Mouse (Mus musculus) ovary, postnatal 10 days (tissue): ENCODE results near the gene Rbm34.
"Not testable (repeated sequence)": the region's sequence is repeated elsewhere in the genome, so short reads cannot be mapped to it uniquely, and the experiment has no call there.

Experiments used
- DNase-seq: peaks from one replicate; pipeline ENCODE4 v3.0.0; 2022; ENCODE audit warnings: low spot score

Gene Rbm34

DNA sequence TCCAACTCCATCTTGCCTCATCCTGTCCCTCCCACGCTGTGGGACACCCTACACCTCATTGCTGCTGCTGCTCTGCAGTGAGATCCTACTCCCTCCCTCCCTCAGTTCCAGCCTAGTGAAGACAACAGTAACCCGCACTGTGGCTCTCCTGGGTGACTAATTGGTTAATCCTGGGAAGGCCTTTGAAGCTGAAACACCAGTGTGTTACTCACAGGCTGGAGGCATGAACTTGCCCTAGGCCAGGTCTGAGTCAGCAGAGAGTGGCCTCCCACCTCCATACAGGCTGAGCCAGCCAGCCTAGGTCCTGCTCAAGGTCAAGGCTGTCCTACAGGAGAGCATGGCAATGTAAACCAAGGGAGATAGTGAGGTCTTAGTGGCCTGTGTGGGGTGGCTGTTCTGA, 51.6 kb downstream of the Rbm34 start:
- DNase-seq = no peak

GRCm38 (mm10) chr8:126918356-126918755, 52.5 kb downstream of the Rbm34 start:
- DNase-seq = no peak

DNA sequence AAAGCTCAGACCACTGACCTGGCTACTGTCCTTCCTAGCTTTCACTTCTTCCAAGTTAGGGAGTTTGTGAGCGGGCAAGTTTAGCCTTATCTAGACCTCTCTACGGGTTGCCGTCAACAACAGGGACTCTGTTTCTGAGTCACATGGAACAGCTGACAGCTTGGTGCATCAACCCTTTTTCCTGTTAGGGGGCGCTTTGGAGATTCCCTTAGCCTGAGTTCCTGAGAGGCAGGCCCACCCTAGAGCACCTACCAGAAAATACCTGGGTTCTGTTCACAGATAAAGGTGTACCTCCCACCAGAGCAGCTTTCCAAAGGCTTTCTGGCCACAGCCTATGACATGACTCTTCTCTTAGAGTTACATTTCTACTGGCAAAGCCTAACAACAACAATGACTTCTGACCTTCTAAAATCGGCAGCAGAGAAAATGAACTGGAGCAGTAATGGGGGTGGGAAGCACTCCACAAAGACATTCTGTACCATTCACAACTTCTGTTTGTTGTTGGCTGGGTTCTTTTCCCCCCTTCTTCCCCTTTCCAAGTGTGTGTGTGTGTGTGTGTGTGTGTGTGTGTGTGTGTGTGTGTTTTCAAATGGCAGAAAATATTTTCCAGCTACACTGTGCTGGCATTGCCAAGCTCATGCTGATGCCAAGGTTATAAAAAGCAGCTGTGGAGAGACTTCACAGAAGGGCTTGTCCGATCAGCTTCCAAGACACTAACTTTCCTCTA, 53.5 kb downstream of the Rbm34 start:
- DNase-seq = no peak

GRCm38 (mm10) chr8:126916611-126917010, 54.3 kb downstream of the Rbm34 start:
- DNase-seq = no peak

DNA sequence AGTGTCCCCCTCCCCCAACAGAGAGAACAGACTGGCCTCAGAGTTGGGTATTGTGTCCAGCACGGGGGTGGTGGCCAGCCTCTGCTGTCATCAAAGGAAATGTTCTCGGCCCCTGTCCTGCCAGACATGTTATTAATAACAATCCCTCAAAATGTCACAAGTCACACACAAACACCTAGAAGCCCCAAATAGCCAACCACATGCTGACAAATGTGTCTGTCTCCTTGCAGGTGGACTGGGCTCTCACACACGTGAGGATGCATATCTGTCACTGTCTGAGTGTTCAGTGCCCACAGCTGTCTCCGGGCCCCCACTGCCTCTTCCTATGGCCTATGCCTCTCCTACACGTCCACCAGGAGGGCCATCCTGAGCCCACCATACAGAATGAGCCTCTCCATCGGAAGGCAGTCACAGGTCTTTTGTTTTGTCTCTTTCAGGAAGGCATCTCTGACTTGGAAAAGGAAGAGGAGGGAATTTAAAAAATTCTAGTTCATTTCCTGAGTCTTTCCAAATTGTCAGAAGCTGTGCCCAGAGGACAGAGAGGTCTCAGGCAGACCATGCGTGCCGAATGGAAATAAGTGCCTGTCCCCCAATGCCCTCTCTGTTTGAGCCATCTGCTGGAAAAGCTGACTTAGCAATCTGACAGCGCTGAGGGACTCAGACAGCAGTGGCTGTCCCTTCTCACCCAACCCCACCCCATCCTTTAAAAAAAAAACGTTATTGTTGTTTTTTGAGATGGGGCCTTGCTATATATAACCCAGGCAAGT, 56.1 kb downstream of the Rbm34 start:
- no peak for DNase-seq

GRCm38 (mm10) chr8:126914107-126914490, 56.8 kb downstream of the Rbm34 start:
- not testable (repeated sequence) for DNase-seq

- DNase-seq = no peak
These were observed 57.4 kb downstream of the Rbm34 start for GRCm38 (mm10) chr8:126913241-126914106.

DNA sequence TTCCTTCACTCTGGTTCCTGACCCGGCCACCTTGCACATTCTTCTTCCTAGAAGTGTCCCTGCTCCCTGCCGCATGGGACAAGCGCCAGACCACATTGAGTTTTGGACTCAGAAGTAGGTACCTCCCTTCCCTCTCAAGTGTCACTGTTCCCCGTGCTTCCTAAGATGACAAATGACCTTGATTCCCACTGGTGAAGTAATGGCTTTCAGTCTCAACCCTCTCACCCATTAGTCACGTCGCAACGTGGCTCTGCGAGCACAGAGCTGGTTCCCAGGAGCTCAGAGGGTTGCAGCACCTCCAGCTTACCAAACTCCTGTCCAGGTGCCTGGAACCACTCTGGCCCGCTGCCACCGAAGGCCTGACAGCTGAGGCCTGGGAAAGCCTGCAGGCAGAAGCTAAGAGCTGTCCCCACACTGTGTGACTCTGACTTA, 61.5 kb downstream of the Rbm34 start:
- DNase-seq = no peak

GRCm38 (mm10) chr8:126908805-126909204, 62.1 kb downstream of the Rbm34 start:
- DNase-seq = no peak

DNA sequence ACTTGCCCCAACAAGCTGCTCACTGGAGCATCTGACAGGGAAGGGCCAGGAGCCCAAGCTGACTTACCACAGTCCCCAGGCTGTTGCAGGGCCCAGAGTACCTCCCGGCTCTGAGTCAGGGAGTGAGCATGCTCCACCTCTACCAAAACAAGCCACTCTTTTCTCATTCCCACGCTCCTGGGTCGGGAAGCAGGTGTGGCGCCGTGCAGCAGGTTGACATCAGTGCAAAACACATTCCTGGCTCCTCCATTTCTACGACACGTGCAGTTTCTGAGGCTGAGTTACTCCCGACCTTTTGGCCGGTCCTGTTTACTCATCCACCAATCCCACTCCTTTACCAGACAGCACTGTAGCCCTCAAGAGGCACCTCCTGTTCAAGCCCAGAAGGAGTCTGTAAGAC, 62.9 kb downstream of the Rbm34 start:
- DNase-seq = no peak

DNA sequence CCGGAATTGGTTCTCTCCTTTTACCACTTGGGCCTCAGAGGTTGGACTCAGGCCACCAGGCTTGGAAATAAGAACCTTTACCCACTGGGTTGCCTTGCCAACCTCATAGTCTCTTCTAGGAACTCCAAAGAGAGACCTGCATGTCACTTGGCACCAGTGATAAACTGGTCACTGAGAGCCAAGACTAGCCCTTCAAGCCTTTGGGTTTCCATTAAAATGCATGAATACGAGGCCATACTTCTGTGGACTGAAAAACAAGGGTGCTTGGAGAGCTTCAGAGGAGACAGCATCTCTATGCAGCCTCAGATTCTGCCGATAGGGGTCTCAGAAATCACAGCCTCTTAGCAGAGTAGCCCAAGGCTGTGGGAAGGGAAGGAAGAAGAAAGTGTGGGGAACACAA, 63.5 kb downstream of the Rbm34 start:
- DNase-seq = no peak

- DNase-seq = no peak
These were observed 65.5 kb downstream of the Rbm34 start for GRCm38 (mm10) chr8:126905387-126905786.

- no peak for DNase-seq
These were observed 66.9 kb downstream of the Rbm34 start for GRCm38 (mm10) chr8:126903927-126904326.

GRCm38 (mm10) chr8:126903224-126903895, 67.5 kb downstream of the Rbm34 start:
- no peak for DNase-seq

DNA sequence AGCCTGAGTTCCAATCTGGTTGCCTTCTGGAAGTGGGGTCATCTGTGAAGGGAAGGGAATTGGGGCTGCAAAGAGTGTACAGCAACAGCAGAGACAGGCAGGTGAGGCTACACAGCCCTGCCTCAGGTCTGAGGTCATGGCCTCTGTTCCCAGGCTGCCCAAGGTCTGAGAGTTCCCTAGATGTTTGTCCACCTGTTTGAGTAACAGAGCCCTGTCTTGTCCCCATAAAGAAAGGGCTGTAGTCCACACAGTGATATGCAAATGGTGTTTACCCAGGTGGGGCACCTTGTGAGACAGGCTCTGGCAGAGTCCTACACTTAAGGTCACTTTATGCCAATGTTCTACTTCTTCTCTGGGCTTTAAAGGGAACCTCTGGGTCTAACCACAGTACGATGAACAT, 69.3 kb downstream of the Rbm34 start:
- no peak for DNase-seq

DNA sequence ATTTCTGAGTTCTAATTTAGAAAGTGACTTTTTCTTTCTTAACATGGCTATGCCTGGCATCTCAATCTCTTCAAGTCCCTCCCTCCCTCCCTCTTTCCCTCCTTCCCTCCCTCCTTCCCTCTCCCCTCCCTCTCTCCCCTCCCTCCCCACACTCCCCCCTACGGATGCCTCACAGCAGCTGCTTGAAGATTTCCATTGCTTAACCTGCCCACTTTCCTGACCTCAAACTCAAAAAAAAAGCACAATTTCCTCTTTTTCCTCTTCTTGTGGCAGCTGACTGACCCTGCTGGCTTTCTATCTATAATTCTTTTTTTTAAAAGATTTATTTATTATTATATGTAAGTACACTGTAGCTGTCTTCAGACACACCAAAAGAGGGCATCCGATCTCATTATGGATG, 69.8 kb downstream of the Rbm34 start:
- no peak for DNase-seq
